Mouse (Mus musculus): Measurements from ENCODE around the gene Chek2. TPM values are rescaled to one million over a fixed set of nuclear protein-coding genes. Genes with fewer than 3 reads are reported as not detected.

The Chek2 gene
- 47.5 and 51.5 TPM in 2 replicates for polyA plus RNA-seq (2016; fragmentation: Nextera tagmentation; extraction: Ambion mirVana)

DNA sequence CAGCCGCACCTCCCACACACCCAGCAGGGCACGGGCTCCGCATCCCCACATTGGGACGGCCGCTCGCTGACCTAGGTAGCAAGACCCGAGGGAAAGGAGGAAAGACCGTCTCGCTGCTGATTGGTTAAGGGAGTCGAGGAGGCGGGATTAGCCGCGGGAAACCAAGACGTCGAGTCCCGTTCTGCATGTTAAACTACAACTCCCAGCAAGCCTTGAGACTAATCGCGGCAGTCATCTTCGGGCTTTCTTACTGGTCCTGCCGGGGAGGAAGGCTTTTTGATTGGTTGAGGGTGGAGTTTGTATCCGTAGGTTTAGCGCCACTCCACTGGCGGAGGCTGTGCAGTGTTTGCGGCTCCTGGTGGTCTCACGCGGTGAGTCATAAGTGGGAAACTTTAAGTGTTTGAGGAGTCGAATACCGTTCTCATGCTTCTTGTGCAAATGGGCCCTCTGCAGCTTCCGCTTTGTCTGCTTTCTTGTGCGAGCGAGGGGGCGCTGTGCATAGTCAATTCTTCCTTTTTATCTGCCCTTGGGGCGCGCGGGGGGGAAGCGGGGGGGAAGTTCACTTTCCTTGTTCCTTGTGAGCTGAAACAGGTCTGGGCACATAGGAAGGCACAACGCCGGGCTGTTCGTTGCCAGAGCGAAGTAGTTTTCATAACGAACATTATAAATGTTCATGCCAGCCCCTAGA lies at the start of gene Chek2, which contains the start of gene Hscb:
Chek2 (plus strand) TSS at position 302 of the 688 bp plus-strand sequence.
Hscb (minus strand) TSS at position 100 of the 688 bp plus-strand sequence.
- Histone ChIP-seq H3K4me1 (peaks cover 24% of the 10 kb centered on the region), H3K27me3 (ENCODE audit: poor library complexity, severe bottlenecking) (no peaks in the 10 kb centered on the region), H3K4me3 (peak within 1 kb of the TSS; percentile 74), H3K36me3 (replicated peaks) (peaks cover 40% of the 10 kb centered on the region), H3K9me3 (no peaks in the 10 kb centered on the region), H3K27ac (peak within 1 kb of the TSS; percentile 87)
- under 1% methylated on average over 41 of the region's 41 CpGs for WGBS
- peak; percentile 95 for DNase-seq (ENCODE audit: extremely low spot score, low spot score)

DNA sequence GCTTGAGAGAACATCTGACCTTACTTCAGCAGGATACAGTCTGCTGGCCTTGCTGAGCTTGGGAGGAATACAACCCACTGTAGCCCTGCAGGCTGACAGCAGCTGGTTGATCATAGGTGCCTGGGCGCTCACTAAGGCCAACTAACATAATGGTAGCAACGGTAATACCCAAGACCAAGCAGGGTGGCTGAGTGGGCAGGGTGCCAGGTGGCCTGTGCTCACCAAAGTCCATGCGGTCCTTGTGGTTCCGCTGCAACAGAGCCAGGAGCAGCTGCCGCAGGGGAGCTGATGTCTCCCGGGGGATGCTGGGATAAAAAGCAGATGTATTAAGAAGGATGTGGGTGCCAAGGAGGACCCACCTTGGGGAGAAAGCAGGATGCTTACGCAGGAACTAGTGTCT lies 45.4 kb upstream of the Chek2 start:
- Histone ChIP-seq H3K36me3 (replicated peaks) (peaks cover 100% of the 10 kb centered on the region), H3K27ac (no peak overlapping the region)
- DNase-seq (ENCODE audit: extremely low spot score, low spot score): no peak

DNA sequence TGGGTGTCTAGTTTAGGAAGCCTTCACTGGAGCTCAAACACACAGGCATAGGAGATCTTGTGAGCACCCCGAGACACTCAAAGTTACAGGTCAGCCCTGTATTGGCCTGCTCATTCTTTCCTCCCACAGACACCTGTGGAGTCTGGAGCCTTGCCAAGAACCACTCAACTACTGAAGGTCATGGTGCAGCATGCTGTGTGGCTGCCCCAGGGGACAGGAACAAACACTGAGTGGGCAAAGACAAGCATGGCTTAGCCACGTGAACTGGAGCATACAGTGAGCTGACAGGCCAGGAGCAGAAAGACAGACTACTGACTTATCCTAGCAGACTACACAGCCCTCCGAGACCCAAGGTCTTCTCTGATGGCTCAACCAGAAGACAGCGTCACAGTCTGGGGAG lies 42.1 kb upstream of the Chek2 start:
- no peak for DNase-seq (ENCODE audit: extremely low spot score, low spot score)
- no peak overlapping the region for H3K4me3 ChIP-seq
- no peaks in the 10 kb centered on the region for H3K9me3 ChIP-seq
- H3K36me3 ChIP-seq (replicated peaks): peaks cover 100% of the 10 kb centered on the region
- H3K4me1 ChIP-seq: no peaks in the 10 kb centered on the region
- H3K27me3 ChIP-seq (ENCODE audit: poor library complexity, severe bottlenecking): no peaks in the 10 kb centered on the region
- no peak overlapping the region for H3K27ac ChIP-seq
- 96% methylated on average over 4 of the region's 4 CpGs for WGBS

More for the DNA sequence above, 45.4 kb upstream of the Chek2 start:
- Histone ChIP-seq H3K27me3 (ENCODE audit: poor library complexity, severe bottlenecking) (no peaks in the 10 kb centered on the region), H3K4me1 (no peaks in the 10 kb centered on the region), H3K4me3 (no peak overlapping the region), H3K9me3 (no peaks in the 10 kb centered on the region)
- 92% methylated on average over 7 of the region's 7 CpGs for WGBS

- Histone ChIP-seq H3K9me3 (no peaks in the 10 kb centered on the region), H3K27ac (no peak overlapping the region), H3K4me3 (no peak overlapping the region), H3K36me3 (replicated peaks) (peaks cover 98% of the 10 kb centered on the region), H3K4me1 (no peaks in the 10 kb centered on the region; the same call in 1 of the 2 replicates), H3K27me3 (ENCODE audit: poor library complexity, severe bottlenecking) (no peaks in the 10 kb centered on the region)
- 94% methylated on average over 3 of the region's 3 CpGs for WGBS
- no peak for DNase-seq (ENCODE audit: extremely low spot score, low spot score)
These were observed 38.6 kb upstream of the Chek2 start for GRCm38 (mm10) chr5:110801036-110801624.

GRCm38 (mm10) chr5:110802186-110802585 lies 37.6 kb upstream of the Chek2 start:
- H3K27ac ChIP-seq: no peak overlapping the region
- H3K36me3 ChIP-seq (replicated peaks): peaks cover 98% of the 10 kb centered on the region
- H3K27me3 ChIP-seq (ENCODE audit: poor library complexity, severe bottlenecking): no peaks in the 10 kb centered on the region
- no peak for DNase-seq (ENCODE audit: extremely low spot score, low spot score)
- WGBS: 89% methylated on average over 4 of the region's 4 CpGs
- H3K4me1 ChIP-seq: peaks cover 8% of the 10 kb centered on the region
- H3K4me3 ChIP-seq: no peak overlapping the region
- no peaks in the 10 kb centered on the region for H3K9me3 ChIP-seq

- no peak overlapping the region for H3K4me3 ChIP-seq
- no peak for DNase-seq (ENCODE audit: extremely low spot score, low spot score)
These were observed 37.0 kb upstream of the Chek2 start for GRCm38 (mm10) chr5:110802809-110803208.

DNA sequence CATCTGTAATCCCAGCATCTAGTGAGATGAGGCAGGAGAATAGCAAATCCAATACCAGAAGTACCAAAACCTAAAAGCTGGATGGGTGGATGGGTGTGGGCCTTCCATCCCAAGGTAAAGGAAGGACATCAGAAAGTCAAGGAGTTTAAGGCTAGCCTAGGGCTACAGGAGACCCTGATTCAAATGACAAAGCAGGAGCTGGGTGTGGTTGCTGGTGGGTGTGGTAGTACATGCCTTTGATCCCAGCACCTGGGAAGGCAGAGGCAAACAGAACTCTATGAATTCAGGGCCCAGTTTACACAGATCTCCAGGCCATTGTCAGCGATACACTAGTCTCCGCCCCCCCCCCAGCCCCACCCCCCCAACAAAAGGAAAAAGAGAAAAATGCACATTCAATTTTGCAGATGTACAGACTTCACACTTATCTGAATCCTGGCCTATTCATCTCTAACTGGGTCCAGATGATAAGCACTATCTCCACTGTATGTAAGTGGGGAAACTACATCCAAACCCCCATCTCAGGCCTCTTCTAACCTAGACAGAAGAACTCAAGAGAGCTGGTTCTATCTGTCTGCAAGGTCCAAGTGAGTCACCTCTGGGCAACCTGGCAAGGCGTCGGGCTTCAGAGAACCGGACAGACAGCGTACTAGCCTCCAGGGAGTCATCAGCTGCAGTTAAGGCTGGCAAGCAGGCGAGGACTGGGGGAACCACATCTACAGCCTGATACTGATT lies 35.6 kb upstream of the Chek2 start:
- no peak for DNase-seq (ENCODE audit: extremely low spot score, low spot score)
- peaks cover 28% of the 10 kb centered on the region for H3K4me1 ChIP-seq
- 90% methylated on average over 7 of the region's 7 CpGs for WGBS

More at GRCm38 (mm10) chr5:110802809-110803208, 37.0 kb upstream of the Chek2 start:
- Histone ChIP-seq H3K27ac (no peak overlapping the region), H3K27me3 (ENCODE audit: poor library complexity, severe bottlenecking) (no peaks in the 10 kb centered on the region), H3K9me3 (no peaks in the 10 kb centered on the region), H3K4me1 (peaks cover 15% of the 10 kb centered on the region), H3K36me3 (replicated peaks) (peaks cover 98% of the 10 kb centered on the region)

GRCm38 (mm10) chr5:110806154-110806553 lies 33.6 kb upstream of the Chek2 start:
- no peak for DNase-seq (ENCODE audit: extremely low spot score, low spot score)
- no peak overlapping the region for H3K27ac ChIP-seq
- H3K36me3 ChIP-seq (replicated peaks): peaks cover 67% of the 10 kb centered on the region
- no peaks in the 10 kb centered on the region for H3K27me3 ChIP-seq (ENCODE audit: poor library complexity, severe bottlenecking)
- H3K4me3 ChIP-seq: no peak overlapping the region
- no peaks in the 10 kb centered on the region for H3K9me3 ChIP-seq
- 86% methylated on average over 4 of the region's 4 CpGs for WGBS
- H3K4me1 ChIP-seq: peaks cover 34% of the 10 kb centered on the region

More for the DNA sequence above, 35.6 kb upstream of the Chek2 start:
- Histone ChIP-seq H3K27ac (no peak overlapping the region), H3K27me3 (ENCODE audit: poor library complexity, severe bottlenecking) (no peaks in the 10 kb centered on the region), H3K4me3 (no peak overlapping the region), H3K9me3 (no peaks in the 10 kb centered on the region), H3K36me3 (replicated peaks) (peaks cover 87% of the 10 kb centered on the region)

DNA sequence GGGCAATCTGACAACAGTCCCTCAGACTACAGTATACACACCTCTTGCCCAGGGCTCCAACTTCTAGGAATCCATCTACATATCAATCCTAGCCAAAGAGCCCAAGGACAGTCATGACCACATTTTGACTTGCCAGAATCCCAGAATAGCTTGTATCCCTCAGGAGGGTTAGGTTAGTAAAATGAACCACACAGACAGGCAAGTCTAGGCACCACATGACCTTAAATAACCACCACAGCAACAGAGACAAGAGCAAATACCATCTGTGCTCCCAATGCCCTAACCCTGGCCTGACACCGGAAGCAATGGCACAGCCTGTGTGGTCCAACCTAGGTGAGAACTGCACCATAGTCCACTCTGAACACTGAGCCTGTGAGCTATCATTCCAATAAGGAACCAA lies 33.1 kb upstream of the Chek2 start:
- 84% methylated on average over 1 of the region's 1 CpGs for WGBS
- Histone ChIP-seq H3K27me3 (ENCODE audit: poor library complexity, severe bottlenecking) (no peaks in the 10 kb centered on the region), H3K9me3 (no peaks in the 10 kb centered on the region), H3K4me3 (no peak overlapping the region; the same call in 1 of the 2 replicates), H3K27ac (no peak overlapping the region), H3K4me1 (peaks cover 34% of the 10 kb centered on the region), H3K36me3 (replicated peaks) (peaks cover 62% of the 10 kb centered on the region)
- no peak for DNase-seq (ENCODE audit: extremely low spot score, low spot score)

GRCm38 (mm10) chr5:110807453-110807852 lies 32.3 kb upstream of the Chek2 start:
- H3K27ac ChIP-seq: peak overlapping the region; percentile 73; the same call in 1 of the 2 replicates
- H3K4me3 ChIP-seq: peak overlapping the region; percentile 83
- H3K9me3 ChIP-seq: no peaks in the 10 kb centered on the region
- peaks cover 54% of the 10 kb centered on the region for H3K36me3 ChIP-seq (replicated peaks)
- no peak for DNase-seq (ENCODE audit: extremely low spot score, low spot score)
- WGBS: 85% methylated on average over 4 of the region's 4 CpGs
- H3K27me3 ChIP-seq (ENCODE audit: poor library complexity, severe bottlenecking): no peaks in the 10 kb centered on the region
- H3K4me1 ChIP-seq: peaks cover 34% of the 10 kb centered on the region

DNA sequence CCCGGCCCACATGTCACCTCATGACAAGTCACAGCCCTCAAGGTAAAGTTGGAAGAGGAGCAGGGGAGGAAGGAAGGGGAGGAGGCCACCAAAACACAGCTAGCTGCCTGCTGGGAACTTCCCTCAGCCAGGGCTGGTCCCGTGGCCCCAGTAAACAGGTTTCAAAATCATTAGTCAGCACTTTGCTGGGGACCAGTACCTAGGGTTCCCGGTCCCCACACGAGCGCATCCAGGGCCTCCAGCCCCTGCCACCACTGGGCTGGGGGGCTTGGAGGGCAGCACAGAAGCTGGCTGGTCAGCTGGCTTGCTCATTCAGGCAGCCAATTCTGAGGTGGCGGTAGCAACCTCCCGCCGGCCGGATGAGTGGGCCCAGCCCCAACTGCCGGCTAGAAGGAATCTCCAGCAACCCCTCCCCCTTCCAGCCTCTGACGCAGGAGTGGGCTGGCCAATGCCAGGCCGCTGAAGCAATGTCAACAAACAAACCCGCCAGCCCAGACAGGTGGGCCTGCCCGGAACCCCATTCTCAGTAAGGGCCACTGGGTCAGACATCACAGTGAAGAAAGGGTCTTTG lies 31.6 kb upstream of the Chek2 start:
- peaks cover 34% of the 10 kb centered on the region for H3K4me1 ChIP-seq
- WGBS: 6% methylated on average over 14 of the region's 14 CpGs
- H3K27ac ChIP-seq: peak overlapping the region; percentile 73
- H3K9me3 ChIP-seq: no peaks in the 10 kb centered on the region
- no peaks in the 10 kb centered on the region for H3K27me3 ChIP-seq (ENCODE audit: poor library complexity, severe bottlenecking)
- peak; percentile 82 for DNase-seq (ENCODE audit: extremely low spot score, low spot score)
- peak overlapping the region; percentile 83 for H3K4me3 ChIP-seq
- H3K36me3 ChIP-seq (replicated peaks): peaks cover 48% of the 10 kb centered on the region

DNA sequence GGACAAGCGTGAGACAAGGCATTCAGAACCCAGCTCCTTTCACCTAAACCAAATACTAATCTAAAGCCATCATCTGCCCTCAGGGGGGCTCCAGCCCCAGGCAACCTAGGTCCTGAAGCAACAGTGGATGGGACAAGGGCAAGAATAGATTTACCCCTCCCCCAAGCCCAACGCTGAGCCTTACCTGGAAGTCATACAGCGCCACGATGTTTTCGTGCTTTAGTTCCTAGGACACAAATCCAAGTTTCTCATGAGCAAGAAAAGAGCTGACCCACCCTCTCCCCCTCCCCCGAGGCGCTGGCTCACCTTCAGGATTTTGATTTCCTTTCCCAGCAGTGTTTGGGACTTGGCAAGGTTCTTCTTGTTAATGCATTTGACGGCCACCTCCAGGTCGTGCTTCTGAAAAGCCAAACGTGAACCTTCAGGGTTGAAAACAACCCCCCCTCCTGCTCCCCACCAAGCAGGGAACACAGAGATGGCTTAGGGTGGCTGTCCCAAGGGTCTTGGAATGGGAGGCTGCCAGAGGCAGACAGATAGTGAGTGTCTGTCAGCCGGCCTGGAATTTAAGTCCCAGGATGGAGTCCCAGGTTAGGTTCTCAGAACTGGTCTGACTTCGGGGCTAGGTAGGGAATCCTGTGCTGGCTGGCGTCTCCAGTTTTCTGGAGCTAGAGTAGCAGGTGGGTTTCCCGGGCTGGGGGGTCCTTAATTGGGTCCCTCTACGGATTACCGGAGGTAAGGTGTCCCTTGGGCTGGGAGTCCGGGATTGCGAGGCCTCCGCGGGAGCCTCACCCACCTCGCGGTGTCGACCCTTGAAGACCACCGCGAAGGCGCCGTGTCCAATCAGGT lies 30.7 kb upstream of the Chek2 start:
- peaks cover 40% of the 10 kb centered on the region for H3K36me3 ChIP-seq (replicated peaks)
- H3K4me3 ChIP-seq: peak overlapping the region; percentile 83
- no peaks in the 10 kb centered on the region for H3K27me3 ChIP-seq (ENCODE audit: poor library complexity, severe bottlenecking)
- H3K4me1 ChIP-seq: peaks cover 34% of the 10 kb centered on the region
- WGBS: 2% methylated on average over 27 of the region's 27 CpGs
- peak; percentile 61 for DNase-seq (ENCODE audit: extremely low spot score, low spot score)
- peak overlapping the region; percentile 92 for H3K27ac ChIP-seq
- H3K9me3 ChIP-seq: no peaks in the 10 kb centered on the region
